Mouse (Mus musculus): ENCODE measurements around the gene Ppia.
"Not testable (repeated sequence)": the region's sequence is repeated elsewhere in the genome, so short reads cannot be mapped to it uniquely, and the experiment has no call there.

The Ppia gene

GRCm38 (mm10) chr11:6404699-6405566, 10.3 kb upstream of the Ppia start:
- DNase-seq = no peak

- DNase-seq = peak; percentile 53
Measured at GRCm38 (mm10) chr11:6405591-6406081, 9.6 kb upstream of the Ppia start.

- peak; percentile 53 for DNase-seq
Measured at GRCm38 (mm10) chr11:6406251-6407161, 8.7 kb upstream of the Ppia start.

GRCm38 (mm10) chr11:6407162-6407621, 8.1 kb upstream of the Ppia start:
- DNase-seq = no peak

GRCm38 (mm10) chr11:6410050-6410602, 5.1 kb upstream of the Ppia start:
- peak; percentile 70 for DNase-seq

GRCm38 (mm10) chr11:6410755-6411154, 4.5 kb upstream of the Ppia start:
- DNase-seq = not testable (repeated sequence)

- DNase-seq = peak; percentile 81
Measured at GRCm38 (mm10) chr11:6411684-6412083, 3.6 kb upstream of the Ppia start.

GRCm38 (mm10) chr11:6413264-6413663, 2.0 kb upstream of the Ppia start:
- no peak for DNase-seq

GRCm38 (mm10) chr11:6415551-6416404, 535 bp downstream of the Ppia start:
- peak; percentile 100 for DNase-seq

- peak; percentile 84 for DNase-seq
Measured at GRCm38 (mm10) chr11:6416405-6417034, 1.3 kb downstream of the Ppia start.

- DNase-seq = no peak
Measured at GRCm38 (mm10) chr11:6417069-6417468, 1.8 kb downstream of the Ppia start.

GRCm38 (mm10) chr11:6417490-6417889, 2.2 kb downstream of the Ppia start:
- DNase-seq = no peak

- no peak for DNase-seq
Measured at GRCm38 (mm10) chr11:6418751-6419150, 3.5 kb downstream of the Ppia start.

- not testable (repeated sequence) for DNase-seq
Measured at GRCm38 (mm10) chr11:6419156-6419555, 3.9 kb downstream of the Ppia start.

- DNase-seq = no peak
Measured at GRCm38 (mm10) chr11:6420283-6420703, 5.0 kb downstream of the Ppia start.

- DNase-seq = no peak
Measured at GRCm38 (mm10) chr11:6420722-6421350, 5.6 kb downstream of the Ppia start.

- no peak for DNase-seq
Measured at GRCm38 (mm10) chr11:6430186-6430585, 14.9 kb downstream of the Ppia start.

- DNase-seq = peak; percentile 65
Measured at GRCm38 (mm10) chr11:6436442-6436841, 21.2 kb downstream of the Ppia start.

GRCm38 (mm10) chr11:6437667-6438066, 22.4 kb downstream of the Ppia start:
- no peak for DNase-seq

GRCm38 (mm10) chr11:6440171-6440570, 24.9 kb downstream of the Ppia start:
- DNase-seq = no peak

GRCm38 (mm10) chr11:6442566-6442965, 27.3 kb downstream of the Ppia start:
- DNase-seq = no peak
